Mouse (Mus musculus) embryo, embryonic 10.5 days (tissue): ENCODE measurements at regions not wholly inside any gene's neighbourhood (a gene's known extent, or its start where the extent isn't known, plus 50 kb on each side); places are given as distances from the start of the nearest gene placed in this dataset.
"Not testable (repeated sequence)": the region's sequence is repeated elsewhere in the genome, so short reads cannot be mapped to it uniquely, and the experiment has no call there.

Experiments
- DNase-seq: peaks from one replicate; pipeline ENCODE4 v3.0.0-alpha.2; 2015; ENCODE audit warnings: low spot score

GRCm38 (mm10) chr5:18502831-18503230 is 142.7 kb upstream of the Gnai1 start:
- peak; percentile 17 for DNase-seq

- no peak for DNase-seq
Measured at GRCm38 (mm10) chr5:18494305-18494704, 134.2 kb upstream of the Gnai1 start.

GRCm38 (mm10) chr5:18489709-18490108 is 129.6 kb upstream of the Gnai1 start:
- no peak for DNase-seq

DNA sequence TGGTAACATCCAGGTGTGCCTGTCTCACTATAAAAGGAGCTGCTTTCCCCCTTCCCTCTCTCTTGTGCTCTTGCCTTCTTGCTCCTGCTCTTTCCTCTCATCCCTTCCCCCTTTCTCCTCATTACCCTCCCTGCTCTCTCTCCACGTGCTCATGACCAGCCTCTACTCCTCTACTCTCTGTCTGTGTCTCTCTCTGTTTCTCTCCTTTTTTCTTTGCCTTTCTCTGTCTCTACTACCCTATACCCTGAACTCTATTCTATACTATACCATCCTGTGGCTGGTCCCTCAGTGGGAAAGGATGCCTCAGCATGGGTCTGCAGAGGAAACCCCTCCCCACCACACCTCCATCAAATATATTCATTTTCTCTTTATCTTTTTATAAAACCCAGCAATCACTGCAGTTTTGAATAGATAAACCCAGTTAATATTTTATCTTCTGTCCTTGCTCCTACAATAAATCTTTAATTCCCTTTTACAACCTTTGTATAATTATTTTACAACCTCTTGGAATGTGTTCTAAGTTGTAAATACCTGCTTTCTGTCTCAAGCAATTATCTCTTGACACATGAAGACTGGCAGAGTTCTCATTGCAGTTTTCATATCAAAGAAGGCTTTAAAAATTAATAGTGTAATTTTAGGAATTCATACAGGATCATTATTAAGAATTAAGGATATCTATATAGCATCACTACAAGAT is 127.1 kb upstream of the Gnai1 start:
- no peak for DNase-seq

DNA sequence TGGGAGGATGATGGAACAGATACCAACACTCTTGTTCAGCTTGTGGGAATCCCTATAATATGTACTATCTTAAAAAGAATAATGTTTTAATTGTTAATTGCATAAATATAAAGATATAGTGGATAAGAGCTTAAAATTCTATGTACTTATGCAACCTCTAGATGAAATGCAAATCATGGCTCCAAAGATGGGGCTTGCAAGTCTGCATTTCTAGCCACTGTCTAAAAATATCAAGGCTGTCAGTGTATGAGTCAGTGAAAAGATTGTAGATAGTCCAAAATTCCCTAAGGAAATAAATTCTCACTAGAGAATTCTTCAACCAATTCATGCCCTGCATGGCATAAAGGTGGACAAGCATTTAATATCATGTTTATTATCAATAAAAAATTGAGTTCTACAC is 124.2 kb upstream of the Gnai1 start:
- no peak for DNase-seq

DNA sequence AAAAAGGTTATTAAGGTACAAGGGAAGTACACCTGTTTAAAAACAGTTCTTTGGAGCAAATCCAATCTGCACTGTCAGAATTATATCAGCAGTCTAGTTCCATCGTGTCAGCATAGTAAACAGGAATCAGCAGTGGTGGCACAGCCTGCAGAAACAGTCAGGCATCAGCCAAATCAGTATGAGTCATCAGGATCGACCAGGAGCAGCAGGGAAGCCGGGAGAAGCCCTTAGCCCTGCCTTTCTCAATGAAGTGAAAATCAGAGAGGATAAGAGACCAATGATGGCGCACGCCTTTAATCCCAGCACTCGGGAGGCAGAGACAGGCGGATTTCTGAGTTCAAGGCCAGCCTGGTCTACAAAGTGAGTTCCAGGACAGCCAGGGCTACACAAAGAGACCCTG is 118.3 kb upstream of the Gnai1 start:
- DNase-seq, result no peak

DNA sequence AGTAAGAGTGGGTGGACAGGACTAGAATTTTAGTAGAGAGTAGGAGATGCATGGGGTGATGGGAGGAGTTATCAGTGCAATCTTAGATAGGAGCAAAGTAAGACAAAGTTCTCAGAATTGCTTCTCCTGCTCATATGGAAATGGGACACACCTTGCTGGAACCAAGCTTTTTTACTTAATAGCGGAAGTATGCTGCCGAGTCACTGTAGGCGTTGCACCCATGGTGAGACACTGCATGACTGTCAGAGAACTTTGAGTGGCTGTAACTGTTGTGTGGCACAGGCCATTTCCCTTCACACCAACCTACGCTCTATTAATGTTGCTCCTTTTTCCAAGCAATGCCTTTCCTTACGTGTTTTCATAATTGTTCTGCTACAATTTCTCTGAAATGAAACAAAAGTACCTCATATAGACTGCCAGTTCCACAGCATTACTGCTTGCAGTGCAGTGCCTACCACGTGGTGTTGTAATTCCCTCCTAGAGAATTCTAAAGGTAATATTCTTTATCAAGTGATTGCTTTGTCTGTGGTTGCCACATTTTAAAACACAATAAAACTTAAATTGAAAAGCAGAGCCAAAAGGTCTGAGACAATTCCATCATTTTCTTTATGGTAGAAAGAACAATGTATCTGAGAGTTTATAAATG is 117.3 kb upstream of the Gnai1 start:
- no peak for DNase-seq

DNA sequence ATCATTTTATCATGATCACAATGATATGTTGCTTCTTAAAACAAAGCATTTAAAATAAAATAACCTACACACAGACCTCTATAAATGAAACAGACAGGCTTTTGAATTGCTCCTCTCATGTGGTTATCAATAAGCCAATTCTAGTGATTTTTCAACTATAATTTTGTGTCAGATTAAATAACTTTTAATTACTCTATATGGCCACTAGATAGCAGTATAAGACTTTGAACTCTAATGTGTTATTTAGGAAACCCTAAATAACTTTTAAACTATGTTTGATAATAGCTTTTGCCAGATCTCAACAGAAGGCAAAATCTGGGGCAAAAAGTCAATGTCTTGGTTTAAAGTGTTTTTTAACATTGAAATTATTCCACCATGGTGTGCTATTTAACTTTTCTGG is 112.0 kb upstream of the Gnai1 start:
- DNase-seq, result peak; percentile 7

GRCm38 (mm10) chr5:18457771-18458170 is 97.6 kb upstream of the Gnai1 start:
- no peak for DNase-seq

GRCm38 (mm10) chr5:18456196-18456595 is 96.0 kb upstream of the Gnai1 start:
- no peak for DNase-seq

GRCm38 (mm10) chr5:18452871-18453757 is 93.0 kb upstream of the Gnai1 start:
- not testable (repeated sequence) for DNase-seq

DNA sequence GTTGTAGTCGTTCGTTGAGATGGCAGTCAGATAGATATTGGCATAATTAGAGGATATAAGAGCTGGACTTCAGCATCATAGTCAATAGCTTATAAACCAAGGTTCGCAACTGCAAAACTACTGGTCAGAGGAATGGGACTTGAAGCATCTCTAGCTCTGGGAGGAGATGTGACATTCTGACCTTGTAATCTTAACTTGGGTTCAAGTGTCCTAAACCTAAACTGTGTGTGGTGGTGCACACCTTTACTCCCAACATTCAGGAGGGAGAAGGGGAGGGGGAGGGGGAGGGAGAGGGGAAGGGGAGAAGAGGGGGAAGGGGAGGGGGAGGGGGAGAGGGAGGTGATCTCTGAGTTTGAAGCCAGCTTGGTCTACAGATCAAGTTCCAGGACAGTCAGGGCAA is 89.1 kb upstream of the Gnai1 start:
- DNase-seq, result no peak

- no peak for DNase-seq
Measured at GRCm38 (mm10) chr5:18448330-18448670, 88.1 kb upstream of the Gnai1 start.

- no peak for DNase-seq
Measured at GRCm38 (mm10) chr5:18447665-18448329, 87.6 kb upstream of the Gnai1 start.

DNA sequence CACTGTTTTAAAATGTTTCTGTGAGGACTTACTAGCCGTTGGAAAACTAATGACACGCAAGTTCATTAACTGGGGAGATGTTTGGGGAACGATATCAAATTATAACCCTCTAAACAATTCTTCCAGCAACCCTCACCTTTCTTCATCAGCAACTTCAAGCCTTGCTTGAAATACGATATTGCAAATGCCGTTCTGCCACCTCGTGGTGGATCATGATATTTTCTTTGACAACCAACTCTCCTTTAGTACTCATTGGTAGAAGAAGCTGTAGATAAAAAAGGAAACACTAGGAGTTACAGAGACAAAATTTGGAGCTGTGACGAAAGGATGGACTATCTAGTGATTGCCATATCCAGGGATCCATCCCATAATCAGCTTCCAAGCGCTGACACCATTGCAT is 85.8 kb upstream of the Gnai1 start:
- DNase-seq, result peak; percentile 87

GRCm38 (mm10) chr5:18439986-18440385 is 79.8 kb upstream of the Gnai1 start:
- no peak for DNase-seq

- DNase-seq, result no peak
Measured at GRCm38 (mm10) chr5:18439281-18439680, 79.1 kb upstream of the Gnai1 start.

DNA sequence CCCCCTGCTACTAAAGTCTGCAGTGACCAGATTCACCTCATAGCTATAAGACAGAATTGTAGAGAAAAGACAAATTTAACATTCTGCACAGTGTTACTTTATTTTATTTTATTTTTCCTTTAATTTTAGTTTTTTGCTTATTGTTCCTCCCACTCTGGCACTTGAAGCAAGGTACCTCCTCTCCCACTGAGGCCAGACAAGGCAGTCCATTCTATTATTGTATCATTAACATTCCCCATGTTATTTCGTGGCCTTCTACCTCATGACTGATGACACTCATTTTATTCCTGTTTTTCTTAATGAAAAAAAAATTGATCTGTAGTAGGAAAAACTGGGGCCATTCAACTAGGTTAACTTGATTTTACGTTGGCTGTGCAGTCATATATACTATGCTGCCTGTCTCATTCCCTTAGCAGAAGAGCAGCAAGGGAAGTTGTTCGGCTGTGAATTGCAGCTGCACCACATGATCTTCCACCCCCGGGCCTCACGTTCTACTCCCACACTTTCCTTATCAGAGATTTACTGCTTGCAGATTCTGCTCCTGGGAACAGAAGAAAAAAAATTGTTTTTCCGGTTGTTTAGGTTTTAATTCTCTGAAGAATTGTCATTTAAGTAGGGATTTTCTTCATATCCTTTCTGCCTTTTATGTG is 76.1 kb upstream of the Gnai1 start:
- DNase-seq, result no peak

- DNase-seq, result no peak
Measured at GRCm38 (mm10) chr5:18434245-18434644, 74.1 kb upstream of the Gnai1 start.

DNA sequence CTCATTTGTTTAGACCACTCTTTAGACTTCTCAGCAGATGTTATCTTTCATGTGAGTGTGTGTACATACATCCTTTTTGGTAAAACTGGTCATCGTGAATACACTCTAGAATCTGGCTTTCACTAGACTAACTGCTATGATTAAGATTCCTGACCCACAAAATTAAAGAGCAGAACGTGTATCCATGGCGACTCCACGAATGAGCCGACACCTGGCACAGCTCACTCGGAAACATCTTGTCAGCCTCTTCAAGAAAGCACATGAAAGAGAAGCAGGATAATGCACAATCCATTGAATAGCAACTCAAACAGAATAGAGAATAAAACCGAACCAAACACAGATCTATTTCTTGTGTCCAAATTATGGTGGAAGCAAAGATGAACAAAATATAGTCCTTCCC is 73.1 kb upstream of the Gnai1 start:
- DNase-seq, result no peak

DNA sequence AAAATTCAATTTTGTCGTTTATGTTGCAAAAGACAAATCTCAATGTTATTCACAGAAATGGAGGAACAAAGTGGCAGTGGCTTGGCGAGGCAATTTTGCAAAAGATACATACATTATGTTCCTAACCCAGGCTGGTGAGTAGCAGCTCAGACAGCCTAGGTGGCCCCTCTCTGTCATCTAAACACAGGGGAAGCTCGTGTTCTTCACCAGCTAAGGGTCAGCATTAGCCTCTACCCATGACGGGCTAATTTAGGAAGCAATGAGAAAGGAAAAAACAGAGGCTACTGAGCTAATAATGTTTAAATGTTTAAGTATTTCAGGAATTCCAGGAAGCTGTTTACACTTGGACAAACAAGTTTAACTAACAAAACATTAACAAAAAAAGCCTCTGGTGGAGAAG is 64.9 kb upstream of the Gnai1 start:
- DNase-seq, result no peak

GRCm38 (mm10) chr5:18414892-18415291 is 54.7 kb upstream of the Gnai1 start:
- no peak for DNase-seq
